Mouse (Mus musculus) G1E-ER4 (cell line): ENCODE results near the gene Il12rb1. TPM values are rescaled to one million over a fixed set of nuclear protein-coding genes. Genes with fewer than 3 reads are reported as not detected.

Experiments used
- GATA1 ChIP-seq: IDR thresholded peaks from one replicate; pipeline ENCODE4 v1.8.0; 2012; ENCODE audit warnings: low read length, inconsistent platforms
- polyA plus RNA-seq: library from polyadenylated mRNA; stranded (reverse); fragments of >175 nt; gene quantifications from 2 replicates; pipeline ENCODE4 v1.2.3, GENCODE M21; 2012

Gene Il12rb1
- polyA plus RNA-seq, 1 experiment, result 5.3 TPM

DNA sequence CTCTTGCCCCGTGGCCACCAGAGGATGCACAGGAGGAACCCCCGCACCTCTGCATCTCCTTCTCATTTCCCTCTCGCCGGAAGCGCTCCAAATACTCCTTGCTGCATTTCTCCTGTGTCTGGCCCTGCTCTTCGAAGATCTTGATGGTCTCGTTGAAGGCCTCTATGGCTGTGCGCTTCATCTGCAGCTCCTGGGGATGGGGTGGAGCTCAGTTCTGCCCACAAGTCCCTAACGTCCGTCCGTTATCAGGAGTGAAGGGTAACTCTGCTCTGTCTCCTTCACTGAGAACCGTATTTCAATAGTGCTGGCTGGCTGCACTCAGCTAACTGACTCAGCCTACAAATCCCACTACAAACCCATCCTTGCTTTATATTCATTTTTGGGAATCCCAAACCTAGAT is 38.4 kb upstream of the Il12rb1 start:
- TF ChIP-seq GATA1, result no peak

DNA sequence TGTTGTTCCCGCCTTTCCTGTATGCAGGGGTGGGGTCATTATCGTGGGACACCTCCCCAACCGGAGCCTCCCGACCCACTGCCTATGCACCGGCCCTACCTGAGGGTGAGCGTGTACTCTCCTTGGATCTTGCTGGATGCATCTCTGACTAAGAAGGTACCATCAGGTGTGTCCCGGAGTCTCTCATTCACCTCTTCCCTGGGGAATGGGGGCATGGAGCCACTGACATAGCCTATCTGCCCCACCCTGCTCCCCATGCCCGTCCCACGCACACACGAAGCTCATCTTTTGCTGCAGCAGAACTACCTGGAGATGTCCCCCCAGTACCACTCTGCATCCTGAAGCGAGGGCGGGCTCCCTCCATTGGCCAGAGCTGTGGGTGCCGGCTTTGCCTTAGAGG is 37.5 kb upstream of the Il12rb1 start:
- TF ChIP-seq GATA1, result no peak

DNA sequence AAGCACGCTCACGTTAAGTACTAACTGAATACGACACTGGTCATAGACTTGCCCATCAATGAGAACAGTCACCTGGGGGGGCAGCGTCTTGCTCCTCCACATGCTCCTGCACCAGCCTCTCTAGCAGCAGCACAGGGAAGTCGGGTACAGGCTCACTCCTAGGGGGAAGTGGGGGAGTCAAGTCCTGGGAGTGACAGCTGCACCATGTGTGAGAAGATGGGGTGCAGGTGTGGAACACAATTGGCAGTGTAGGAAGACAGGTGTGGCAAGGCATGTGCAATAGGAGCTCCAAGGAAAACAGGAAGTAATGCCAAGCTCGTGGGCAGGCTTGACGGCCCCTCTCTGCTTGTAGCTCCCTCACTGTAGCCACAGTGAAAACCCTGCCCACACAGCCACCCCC is 37.0 kb upstream of the Il12rb1 start:
- TF ChIP-seq GATA1, result no peak

DNA sequence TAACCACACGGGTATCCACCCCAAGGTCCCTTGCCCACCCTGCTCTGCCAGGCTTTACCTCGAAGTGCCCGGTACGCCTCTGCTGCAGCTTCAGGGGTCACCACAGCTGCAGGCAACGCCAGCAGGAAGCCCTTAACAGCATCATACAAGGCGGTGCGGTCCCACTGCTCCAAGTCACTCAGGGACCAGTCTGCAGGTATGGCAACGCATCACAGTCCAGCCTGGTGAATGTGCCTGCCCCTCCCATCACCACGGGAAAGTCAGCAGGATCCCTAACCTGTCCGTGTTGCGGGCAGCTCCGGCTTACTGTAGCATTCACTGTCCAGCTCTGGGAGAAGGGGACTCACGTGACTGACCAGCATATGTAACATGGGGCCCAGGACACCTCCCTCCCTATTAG is 36.2 kb upstream of the Il12rb1 start:
- no peak for TF ChIP-seq GATA1

DNA sequence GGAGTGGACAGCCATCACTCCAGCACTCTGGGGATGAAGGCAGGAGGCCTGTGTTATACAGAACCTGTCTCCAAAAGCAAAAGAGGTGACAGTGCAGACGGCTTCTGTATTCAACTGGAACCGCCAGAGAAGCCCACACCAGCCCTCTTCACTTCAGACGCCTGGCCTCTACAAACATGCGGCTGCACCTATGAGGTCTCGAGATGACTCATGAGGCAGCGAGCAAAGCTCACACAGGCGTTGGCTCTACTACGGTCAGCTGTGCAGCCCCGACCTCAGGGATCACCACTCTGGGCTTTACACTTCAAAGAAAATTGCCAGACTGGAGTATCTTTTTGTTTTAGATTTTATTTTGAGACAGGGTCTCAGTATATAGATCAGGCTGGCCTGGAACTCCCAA is 35.4 kb upstream of the Il12rb1 start:
- no peak for TF ChIP-seq GATA1

DNA sequence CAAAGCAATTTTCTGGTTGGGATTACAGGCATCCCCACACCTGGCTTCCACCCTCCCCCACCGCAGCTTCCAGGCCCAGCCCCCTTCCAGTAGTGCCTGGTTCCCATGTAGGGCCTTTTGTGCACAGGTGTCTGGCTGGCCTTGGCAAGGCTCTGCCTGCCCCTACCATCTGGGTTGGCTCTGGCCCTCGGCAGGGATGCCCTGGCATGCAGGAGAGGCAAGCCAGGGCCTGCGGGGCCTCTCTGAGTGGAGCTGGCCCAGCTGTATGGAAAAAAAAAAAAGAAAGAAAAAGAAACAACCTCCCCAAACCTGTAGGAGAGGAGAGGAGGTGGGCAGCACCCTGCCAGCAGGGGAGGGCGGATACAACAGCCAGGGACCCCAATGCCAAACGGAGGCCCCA is 34.8 kb upstream of the Il12rb1 start:
- TF ChIP-seq GATA1, result no peak

DNA sequence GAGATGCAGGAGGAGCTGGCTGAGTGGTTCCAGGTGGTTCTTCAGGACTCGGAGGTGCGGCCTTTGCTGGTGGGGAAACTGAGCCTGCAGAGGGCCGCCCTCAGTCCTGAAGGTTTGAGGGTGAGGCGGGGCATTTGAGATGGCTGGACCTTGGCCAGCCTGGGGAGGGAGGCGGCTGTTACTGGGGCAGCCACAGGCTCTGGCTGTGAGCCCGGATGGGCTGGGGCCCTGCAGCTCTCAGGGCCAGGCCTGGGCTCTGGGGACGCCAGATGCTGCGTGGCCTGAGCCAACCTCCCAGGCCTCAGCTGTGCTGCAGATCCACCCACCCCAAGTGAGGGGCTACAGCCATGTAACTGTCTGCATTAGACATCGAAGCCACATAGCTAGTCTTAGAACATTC is 34.4 kb upstream of the Il12rb1 start:
- TF ChIP-seq GATA1, result no peak

DNA sequence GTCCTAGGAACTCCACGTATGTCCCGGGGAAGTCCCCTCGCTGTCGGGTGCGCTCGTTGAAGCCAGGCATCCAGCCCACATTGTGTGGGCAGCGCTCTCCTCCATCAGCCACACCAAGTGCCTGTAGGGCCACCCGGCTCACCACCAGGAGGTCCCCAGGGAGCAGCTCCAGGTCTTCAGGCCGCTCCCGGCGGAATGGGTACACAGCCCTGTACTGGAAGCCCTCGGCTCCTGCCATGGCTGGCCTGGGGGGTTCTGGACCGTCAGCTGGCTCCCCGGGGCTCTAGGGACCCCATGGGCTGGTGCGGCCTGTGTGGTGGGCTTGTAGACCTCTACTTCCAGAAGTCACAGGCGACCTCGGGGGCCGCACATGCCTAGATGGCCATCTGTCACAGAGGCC is 33.5 kb upstream of the Il12rb1 start:
- TF ChIP-seq GATA1, result no peak

DNA sequence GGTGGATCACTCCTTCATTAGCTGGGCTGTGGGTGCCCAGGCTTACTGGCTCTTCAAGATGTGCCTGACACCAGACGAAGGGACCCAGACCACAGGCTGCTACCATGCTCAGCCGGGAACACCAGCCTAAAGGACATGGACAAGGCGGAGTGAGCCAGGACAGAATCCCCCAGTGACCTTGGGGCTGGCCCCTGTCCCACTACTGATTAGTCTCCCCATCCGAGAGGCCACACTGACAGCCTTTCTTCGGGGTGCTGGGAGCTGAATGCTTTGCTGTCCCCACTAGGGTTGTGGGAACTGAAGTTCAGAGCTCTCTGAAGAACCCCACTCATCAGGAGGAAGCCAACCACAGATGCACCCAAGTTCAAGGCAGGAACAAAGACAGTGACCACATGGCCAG is 33.0 kb upstream of the Il12rb1 start:
- no peak for TF ChIP-seq GATA1

DNA sequence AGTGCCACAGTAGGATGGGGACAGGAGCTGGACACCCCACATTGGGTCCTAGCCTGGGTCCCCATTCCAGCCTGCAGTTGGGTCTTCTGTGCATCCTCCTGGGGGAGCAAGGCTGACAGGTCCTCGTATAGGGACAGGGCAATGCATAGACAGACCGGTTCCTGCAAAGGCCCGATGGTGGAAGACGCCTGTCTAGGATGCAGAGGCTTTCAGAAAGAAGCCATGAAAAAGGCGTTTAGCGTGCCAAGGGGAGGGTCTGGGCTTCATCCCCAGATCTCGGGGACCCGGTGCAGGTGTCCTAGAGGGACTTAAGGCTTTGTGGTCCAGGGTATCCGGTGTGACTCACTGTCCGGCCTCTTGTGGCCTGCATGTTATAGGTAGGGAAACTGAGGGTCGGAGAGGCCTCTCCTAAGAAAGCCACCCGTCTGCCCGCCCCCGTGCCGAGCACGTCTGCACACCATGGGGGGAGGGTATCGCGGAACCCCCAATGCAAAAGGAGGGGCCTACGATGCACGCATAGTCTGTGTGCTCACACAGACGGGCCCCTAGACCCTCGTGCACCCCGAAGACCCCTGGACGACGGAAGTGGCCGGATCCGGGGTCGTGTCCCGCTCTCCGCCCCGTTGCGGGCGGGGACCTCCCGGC is 32.3 kb upstream of the Il12rb1 start:
- TF ChIP-seq GATA1, result no peak

DNA sequence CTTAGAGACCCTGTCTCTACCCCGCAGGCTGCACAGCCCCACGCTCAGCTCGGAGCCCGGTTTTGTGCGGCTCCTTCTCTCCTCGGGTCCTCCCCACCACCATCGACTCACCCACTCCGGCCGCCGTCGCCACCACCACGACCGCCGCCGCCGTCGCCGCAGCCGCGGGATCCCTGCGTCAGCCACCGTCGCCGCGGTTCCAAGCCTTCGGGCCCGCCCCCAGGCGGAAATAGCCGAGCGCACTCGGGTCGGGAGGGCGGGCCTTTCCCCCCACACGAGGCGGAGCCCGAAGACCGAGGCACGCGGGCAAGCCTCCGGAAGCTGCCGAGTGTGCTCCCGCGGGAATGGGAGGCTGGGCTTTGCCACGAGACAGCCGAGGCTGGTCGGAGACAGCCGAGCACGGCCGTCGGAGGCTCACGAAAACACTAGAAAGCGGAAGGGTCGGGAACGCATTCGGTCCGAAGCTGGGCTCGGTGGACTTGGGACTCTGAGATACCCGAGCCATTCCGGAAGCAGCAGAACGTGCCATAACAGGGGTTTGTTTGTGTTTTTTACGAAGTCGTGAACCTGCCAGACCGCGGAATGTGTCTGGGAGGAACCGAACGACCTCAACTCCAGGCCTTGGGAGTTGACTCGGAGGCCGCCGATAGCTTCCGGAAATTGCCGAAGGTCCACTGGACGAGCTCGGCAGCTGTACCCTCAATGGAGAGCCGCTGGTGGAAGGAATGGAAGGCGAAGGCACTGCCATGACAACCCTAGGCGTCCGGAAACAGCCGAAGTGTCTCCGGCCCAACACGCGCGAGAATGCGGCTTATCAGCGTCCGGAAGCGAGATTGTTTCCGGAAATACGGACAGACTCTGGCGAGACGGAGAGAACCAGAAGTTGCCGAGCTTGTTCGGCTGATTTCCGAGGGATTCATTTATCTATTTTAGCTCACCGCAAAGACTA is 31.5 kb upstream of the Il12rb1 start, which contains the start of gene Pik3r2:
Pik3r2 (minus strand) TSS at position 218 of the 949 bp plus-strand sequence.
- peak; percentile 44 for TF ChIP-seq GATA1

DNA sequence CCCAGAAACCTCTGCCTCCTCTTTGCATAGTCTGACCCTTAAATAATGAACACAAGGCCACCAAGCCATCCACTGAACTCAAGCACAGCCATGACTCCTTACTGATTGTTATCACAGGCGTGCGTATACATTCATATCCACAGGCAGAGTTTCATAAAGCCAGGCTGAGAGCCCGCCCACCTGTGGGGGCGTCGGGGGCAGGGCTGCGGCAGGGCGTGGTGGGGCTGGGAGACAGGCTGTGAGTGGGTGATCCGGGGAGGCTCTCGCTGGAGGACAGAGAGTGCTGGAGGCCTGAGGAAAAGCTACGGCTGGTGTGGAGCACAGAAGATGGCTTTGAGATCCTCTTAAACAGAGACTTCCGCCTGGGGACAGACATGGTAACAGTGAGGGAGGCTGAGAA is 28.2 kb upstream of the Il12rb1 start:
- no peak for TF ChIP-seq GATA1

DNA sequence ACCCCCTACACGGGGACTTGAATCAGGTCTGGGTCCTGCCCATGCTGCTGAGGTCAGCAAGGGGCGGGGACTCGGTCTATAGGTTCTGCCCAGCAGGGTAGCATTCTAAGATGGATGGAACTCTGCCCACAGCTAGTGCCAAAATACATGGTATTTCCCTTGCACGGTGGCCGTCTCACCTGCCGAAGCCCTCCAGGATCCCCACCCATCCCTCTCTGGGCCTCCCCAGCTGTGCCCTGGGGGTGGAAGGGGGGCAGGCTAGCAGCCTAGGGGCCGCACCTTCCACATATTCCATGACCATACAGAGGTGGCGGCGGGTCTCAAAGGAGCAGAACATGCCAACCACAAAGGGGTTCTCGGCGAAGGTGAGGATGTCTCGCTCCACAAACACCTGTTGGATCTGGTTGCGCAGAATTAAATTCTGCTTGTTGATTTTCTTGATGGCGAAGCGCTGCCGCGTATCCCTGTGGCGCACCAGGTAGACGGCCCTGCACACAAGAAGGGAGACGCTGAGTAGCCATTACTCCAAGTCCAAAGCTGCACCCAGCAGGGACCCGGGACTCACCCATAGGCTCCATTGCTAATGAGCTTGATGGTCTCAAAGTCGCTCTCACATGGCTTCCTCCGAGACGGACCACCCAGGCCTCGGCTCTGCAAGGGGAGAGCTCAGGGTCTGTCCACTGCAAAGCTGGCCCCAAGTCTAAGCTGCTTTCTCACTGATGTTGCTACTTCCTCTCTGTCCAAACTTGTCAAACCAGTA is 21.8 kb upstream of the Il12rb1 start:
- TF ChIP-seq GATA1, result no peak

DNA sequence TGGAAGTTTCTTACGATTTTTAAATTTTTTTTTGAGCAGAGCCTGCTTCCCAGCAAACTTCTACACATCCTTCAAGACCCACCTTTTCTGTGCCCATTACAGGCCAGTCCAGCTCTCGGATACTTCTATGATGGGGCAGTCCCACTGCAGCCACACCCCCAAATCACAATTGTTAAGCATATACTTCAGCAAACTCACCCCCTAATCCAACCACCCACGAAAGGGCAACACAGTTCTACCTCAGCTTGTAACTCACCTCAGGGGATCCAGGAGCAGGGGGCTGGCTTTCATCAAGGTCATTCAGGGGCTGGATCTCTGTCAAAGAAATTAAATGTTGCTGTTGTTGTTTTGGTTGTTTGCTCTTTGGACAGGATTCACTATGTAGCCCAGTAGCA is 21.2 kb upstream of the Il12rb1 start:
- TF ChIP-seq GATA1, result no peak

DNA sequence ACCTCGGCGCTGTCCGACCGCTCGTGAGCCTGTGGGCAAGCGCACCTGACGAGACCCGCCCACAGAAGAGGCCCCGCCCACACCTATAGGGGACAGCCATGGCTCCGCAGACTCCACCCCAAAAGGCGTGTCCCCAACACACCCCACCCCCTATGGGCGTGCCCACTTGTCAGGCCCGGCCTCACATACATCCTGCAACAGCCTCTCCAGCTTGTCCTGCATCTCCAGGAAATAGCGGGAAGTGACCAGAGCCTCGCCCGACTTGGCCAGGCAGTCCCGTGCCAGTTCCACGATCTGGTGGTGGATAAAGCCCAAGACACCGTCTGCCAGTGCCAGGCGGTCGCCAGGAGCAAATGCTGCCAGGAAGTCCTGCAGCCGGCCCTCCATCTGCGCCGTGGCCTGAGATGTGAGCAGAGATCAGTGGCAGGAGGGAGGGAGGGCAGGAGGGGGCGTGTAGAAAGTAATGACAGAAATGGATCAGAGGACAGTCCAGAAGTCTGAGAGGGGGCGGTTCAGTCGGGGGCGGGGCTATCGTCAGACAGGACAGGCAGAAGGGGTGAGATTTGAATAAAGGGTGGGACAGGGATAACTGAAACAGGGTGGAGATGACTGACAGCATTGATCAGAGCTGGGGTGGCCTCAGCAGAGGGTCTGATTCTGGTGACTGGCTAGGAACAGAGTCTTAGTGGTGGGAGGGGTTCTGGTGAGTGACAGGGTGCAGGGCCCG is 20.1 kb upstream of the Il12rb1 start:
- no peak for TF ChIP-seq GATA1
